Mouse (Mus musculus) megakaryocyte, embryonic 14.5 days (primary cell): Measurements from ENCODE around the gene Apoc2. TPM values are rescaled to one million over a fixed set of nuclear protein-coding genes. Genes with fewer than 3 reads are reported as not detected.
A peak's percentile ranks its signal among the peaks of the same experiment; 100 is the strongest.
"Not testable (repeated sequence)": the region's sequence is repeated elsewhere in the genome, so short reads cannot be mapped to it uniquely, and the experiment has no call there.

Experiments used
- H3K27me3 ChIP-seq: replicated peaks from 2 replicates; pipeline ENCODE3; 2012; ENCODE audit warnings: inconsistent platforms
- H3K36me3 ChIP-seq: replicated peaks from 2 replicates; pipeline ENCODE3; 2012; ENCODE audit warnings: low read length, inconsistent platforms, mixed read lengths
- H3K4me1 ChIP-seq: 2 replicates; pipeline ENCODE4 v1.6.1; 2012; ENCODE audit warnings: inconsistent platforms
- H3K4me3 ChIP-seq: replicated peaks from 2 replicates; pipeline ENCODE3; 2012; ENCODE audit warnings: moderate library complexity, mild to moderate bottlenecking, inconsistent platforms
- H3K9me3 ChIP-seq: 2 replicates; pipeline ENCODE4 v1.6.1; 2012; ENCODE audit warnings: inconsistent platforms
- FLI1 ChIP-seq: IDR thresholded peaks from 2 replicates; pipeline ENCODE4 v1.6.1; 2012; ENCODE audit warnings: low read length, inconsistent platforms, mixed read lengths
- GATA1 ChIP-seq: IDR thresholded peaks from 3 replicates; pipeline ENCODE4 v1.6.1; 2012; ENCODE audit warnings: mixed read lengths, low read length, inconsistent platforms, borderline replicate concordance
- polyA plus RNA-seq: library from polyadenylated mRNA; stranded (reverse); fragments of >175 nt; gene quantifications from 2 replicates; pipeline ENCODE4 v1.2.3, GENCODE M21; 2012; ENCODE audit warnings: low replicate concordance; ENCODE audit not compliant: insufficient read depth

Apoc2 gene
- polyA plus RNA-seq, 1 experiment: 114 TPM

DNA sequence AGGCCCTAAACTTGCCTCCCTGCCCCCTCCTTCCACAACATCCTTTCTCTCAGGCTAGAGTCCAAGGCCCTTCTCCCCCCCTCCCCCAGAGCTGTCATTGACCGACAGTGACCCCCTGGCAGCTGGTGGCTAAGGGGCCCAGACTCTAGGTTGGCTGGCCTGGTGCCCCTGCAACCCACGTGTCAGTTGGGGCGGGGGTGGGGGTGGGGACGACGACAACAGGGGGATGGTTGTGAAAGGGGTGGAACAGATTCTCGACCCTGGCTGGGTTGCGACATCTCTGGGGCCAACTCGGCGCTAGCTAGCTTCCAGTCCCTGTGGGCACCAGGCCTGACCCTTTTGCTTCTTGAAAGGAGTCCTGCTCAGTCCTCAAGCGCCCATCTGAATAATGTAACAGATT, 15.7 kb upstream of the Apoc2 start:
- peaks cover 23% of the 10 kb centered on the region for H3K36me3 ChIP-seq
- no peak overlapping the region for H3K4me3 ChIP-seq
- TF ChIP-seq FLI1 (no peak), GATA1 (no peak)
- H3K9me3 ChIP-seq: peaks cover 25% of the 10 kb centered on the region
- peaks cover 85% of the 10 kb centered on the region for H3K27me3 ChIP-seq
- H3K4me1 ChIP-seq: peaks cover 40% of the 10 kb centered on the region

DNA sequence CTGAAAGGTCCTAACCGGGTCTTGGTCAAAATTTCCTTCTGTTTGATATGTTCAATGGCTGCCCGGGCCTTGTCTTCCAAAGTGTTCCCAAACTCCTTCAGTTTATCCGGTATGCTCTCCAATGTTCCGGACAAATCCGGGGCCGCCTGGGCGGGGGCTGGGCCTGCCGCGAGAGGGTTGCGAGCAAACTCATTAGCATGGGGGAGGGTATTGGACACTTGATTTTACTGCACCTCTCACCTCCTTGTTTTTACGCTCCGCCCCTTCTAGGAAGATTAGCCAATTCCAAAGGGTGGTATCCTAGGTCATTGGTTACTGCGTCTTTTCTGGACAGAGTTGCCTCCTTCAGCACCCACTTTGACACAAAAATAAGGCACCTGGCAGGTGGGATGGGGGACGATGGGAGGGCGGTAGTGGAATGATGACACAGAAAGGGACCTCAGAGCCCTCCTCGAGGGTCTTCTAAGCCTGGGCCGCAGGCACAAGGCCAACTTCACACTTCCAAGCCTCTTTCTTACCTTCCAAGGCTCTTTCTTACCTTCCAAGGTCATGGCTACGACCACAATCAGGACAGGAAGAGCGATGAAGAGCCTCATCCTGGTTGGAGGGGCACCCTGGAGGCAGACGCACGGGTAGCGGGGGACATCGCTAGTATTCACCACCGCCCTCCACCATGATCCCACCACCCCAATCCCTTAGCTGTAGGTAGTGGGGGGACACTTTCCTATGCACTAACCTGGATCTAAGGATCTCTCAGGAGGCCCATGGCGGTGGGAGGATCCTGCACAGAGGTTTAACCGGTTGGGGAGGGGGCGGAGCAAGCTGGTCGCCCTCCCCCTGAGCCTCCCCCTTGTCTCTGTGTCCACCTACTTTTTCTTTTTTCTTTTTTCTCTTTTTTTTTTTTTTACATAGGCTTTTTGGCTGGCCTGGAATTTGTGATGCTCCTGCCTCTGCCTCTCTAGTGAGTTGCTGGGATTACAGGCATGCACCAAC, 14.4 kb upstream of the Apoc2 start, which contains the start of gene Apoc1:
Gene Apoc1, minus strand, starts transcription at position 788 of the 993 bp plus-strand sequence.
- Histone ChIP-seq H3K36me3 (peaks cover 15% of the 10 kb centered on the region), H3K4me3 (peak within 1 kb of the TSS; percentile 69), H3K27me3 (peaks cover 75% of the 10 kb centered on the region), H3K9me3 (peaks cover 18% of the 10 kb centered on the region), H3K4me1 (peaks cover 42% of the 10 kb centered on the region)
- TF ChIP-seq FLI1: no peak
- no peak for TF ChIP-seq GATA1

DNA sequence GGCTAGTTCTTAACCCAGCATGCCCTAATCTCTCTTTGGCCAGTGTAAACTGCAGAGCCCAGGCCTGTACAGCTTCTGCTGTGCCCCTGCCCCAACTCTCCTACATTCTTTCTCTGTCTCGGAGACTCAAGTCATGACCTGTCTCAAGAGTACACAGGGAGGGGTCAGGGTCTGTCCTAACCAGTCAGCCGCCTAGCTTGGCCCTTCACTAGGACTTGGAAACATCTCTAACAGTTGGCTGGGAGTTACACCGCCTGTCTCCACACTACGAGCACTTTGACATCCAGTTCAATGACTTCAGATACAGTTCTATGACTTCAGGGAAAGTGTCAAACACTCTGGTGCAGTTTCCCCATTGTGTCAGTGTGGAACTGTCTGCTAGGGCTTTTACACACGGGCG, 13.7 kb upstream of the Apoc2 start:
- H3K27me3 ChIP-seq: peaks cover 68% of the 10 kb centered on the region
- peak overlapping the region; percentile 62 for H3K4me3 ChIP-seq
- H3K36me3 ChIP-seq: peaks cover 7% of the 10 kb centered on the region
- peaks cover 10% of the 10 kb centered on the region for H3K9me3 ChIP-seq
- no peak for TF ChIP-seq FLI1
- TF ChIP-seq GATA1: no peak
- peaks cover 44% of the 10 kb centered on the region for H3K4me1 ChIP-seq

DNA sequence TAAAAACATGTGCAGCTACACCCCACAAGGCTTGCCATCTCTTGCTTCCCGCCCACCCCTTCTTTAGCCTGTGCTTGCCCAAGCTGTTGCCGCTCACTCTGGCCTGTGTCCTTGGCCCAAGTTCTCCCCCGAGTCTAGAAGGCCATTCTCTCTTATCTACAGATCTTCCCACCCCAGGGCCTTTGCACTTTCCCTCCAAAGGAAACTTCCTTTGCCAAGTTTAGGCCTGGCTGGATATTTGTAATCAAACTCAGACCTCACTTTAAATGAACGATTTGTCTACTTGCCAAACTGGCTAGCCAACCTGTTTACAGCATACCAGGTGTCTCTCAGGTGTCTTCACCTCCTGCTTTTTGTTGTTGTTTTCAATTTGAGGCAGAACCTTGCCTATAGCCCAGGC, 13.1 kb upstream of the Apoc2 start:
- TF ChIP-seq FLI1 (no peak), GATA1 (no peak)
- Histone ChIP-seq H3K4me3 (no peak overlapping the region), H3K4me1 (peaks cover 44% of the 10 kb centered on the region), H3K36me3 (peaks cover 1% of the 10 kb centered on the region), H3K27me3 (peaks cover 66% of the 10 kb centered on the region), H3K9me3 (peaks cover 4% of the 10 kb centered on the region; the same call in 1 of the 2 replicates)

DNA sequence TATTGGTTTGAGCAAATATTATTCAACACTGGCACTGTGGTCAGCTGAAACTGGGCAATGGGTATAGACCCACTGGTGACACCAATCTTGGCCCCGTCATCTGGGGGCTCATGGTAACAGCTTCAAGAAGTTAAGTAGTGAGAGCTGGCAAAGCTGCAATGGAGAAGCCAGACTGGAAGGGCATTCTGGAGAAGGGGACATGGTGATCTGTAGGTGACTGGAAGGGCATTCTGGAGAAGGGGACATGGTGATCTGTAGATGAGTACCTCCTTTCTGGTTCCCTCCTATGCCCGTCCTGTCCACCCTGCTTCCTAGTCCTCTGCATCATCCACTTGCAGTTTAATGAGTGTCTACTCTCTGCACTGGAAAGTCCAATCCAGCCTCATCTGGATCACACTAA, 10.9 kb upstream of the Apoc2 start:
- H3K27me3 ChIP-seq: peaks cover 65% of the 10 kb centered on the region
- H3K9me3 ChIP-seq: peaks cover 4% of the 10 kb centered on the region; the same call in 1 of the 2 replicates
- peak overlapping the region; percentile 17 for H3K4me3 ChIP-seq
- H3K4me1 ChIP-seq: peaks cover 31% of the 10 kb centered on the region
- no peak for TF ChIP-seq GATA1
- TF ChIP-seq FLI1: no peak
- no peaks in the 10 kb centered on the region for H3K36me3 ChIP-seq

DNA sequence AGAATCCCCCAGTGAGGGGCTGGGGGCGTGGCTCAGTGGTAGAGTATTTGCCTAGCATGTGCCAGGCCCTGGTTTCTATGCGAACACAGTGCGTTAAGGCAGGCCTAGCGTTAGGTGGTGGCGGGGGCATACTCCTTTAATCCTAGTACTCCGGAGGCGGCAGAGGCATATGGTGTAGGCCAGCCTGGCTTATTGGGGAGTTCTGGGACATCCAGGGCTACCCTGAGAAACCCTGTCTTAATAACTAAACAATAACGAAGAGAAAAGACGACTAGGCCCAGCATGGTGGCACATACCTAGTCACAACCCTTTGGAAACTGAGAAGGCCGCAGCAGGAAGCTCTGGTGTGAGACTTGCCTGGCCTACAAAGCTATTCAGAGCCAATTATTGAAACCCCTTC, 10.4 kb upstream of the Apoc2 start:
- H3K36me3 ChIP-seq: no peaks in the 10 kb centered on the region
- peaks cover 4% of the 10 kb centered on the region; the same call in 1 of the 2 replicates for H3K9me3 ChIP-seq
- peaks cover 62% of the 10 kb centered on the region for H3K27me3 ChIP-seq
- no peak for TF ChIP-seq FLI1
- H3K4me1 ChIP-seq: peaks cover 30% of the 10 kb centered on the region
- H3K4me3 ChIP-seq: no peak overlapping the region

DNA sequence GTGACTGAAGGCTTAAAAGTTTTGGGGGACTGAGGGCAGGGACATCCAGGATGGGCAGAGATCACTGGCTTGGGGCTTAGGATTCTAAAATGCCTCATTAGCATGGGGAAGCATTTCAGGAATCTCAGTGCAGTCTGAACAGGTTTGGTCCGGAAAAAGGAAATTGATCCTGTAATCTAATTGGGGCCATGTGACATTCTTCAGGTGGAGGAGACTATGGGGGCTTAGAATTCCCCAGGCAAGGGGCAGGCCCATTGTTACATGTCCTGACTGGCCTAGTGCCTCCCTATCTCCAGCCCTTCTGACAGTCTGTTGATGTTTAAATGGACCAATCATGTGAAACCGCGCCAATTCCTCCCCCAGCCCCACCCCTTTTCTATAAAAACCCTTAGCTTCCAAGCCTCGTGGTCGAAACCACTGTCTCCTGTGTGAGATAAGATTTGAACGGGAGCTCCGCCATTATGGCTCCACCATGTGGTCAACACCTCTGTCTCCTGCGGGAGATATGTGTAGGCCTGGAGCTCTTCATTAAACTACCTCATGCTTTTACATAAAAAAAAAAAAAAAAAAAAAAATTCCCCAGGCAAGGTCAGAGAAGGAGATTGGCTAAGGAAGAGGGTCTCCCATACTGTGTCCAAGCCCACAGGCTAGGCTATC, 9.3 kb upstream of the Apoc2 start:
- H3K4me3 ChIP-seq, H3K9me3 ChIP-seq, H3K36me3 ChIP-seq: not testable (repeated sequence)
- Histone ChIP-seq H3K27me3 (peaks cover 56% of the 10 kb centered on the region), H3K4me1 (peaks cover 28% of the 10 kb centered on the region)

DNA sequence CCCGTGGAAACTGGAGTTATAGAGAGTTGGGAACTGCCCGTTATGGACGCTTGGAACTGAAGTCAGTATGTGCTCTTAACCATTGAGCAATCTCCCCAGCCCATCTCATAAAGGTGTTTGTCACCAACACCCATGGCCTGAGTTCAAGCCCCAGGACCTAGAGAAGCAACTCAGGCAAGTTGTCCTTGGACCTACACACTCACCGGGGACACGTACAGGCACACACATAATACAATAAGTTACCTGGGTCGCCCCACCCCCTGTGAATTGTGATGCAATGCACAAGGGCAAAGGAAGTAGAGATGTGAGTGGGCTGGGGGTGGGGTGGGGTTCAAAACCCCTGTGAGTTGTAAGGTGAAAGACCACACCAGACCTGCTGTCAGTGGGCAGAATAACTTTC, 8.8 kb upstream of the Apoc2 start:
- TF ChIP-seq FLI1 (no peak), GATA1 (no peak)
- peaks cover 4% of the 10 kb centered on the region; the same call in 1 of the 2 replicates for H3K9me3 ChIP-seq
- H3K4me3 ChIP-seq: no peak overlapping the region
- peaks cover 28% of the 10 kb centered on the region for H3K4me1 ChIP-seq
- peaks cover 54% of the 10 kb centered on the region for H3K27me3 ChIP-seq
- no peaks in the 10 kb centered on the region for H3K36me3 ChIP-seq

DNA sequence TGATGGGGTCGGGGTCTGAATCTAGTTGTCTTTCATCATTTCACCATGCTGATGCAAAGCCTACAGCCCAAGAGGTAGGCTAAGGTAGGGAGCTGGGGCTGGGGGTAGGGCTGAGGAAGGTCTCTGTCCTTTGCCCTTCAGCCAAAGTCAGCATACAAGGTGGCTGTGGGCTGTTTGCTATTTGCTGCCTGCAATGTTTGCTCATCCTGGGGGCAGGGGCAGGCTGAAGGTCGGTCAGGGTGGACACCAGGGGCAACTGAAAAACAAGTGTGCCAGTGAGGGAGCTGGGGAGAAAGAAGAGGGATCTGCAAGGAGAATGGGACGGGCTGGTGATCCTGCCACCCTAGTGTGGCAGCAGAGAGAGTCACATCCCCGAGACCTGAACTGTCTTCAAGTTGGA, 7.6 kb upstream of the Apoc2 start:
- Histone ChIP-seq H3K9me3 (no peaks in the 10 kb centered on the region), H3K4me3 (no peak overlapping the region), H3K27me3 (peaks cover 53% of the 10 kb centered on the region), H3K36me3 (no peaks in the 10 kb centered on the region), H3K4me1 (peaks cover 34% of the 10 kb centered on the region)
- no peak for TF ChIP-seq GATA1
- TF ChIP-seq FLI1: no peak

DNA sequence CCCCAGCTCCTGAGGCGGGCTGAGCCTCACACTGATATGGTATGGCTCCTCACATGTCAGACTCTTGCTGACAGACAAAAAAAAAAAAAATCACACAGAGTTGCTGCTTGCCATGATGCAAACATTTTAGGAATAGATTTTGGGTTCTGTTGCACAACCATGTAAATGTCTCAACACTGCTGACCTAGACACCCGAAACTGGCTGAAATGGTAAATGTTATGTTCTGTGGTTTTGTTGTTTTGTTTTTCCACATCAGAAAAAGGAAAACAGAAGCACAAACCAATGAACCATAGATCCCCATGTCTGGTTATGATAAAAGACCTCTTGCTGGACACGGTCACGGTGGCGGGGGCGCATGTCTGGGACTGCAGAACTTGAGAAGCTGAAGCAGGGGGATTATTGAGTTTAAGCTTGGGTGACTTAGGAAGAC, 6.0 kb upstream of the Apoc2 start:
- Histone ChIP-seq H3K4me3 (no peak overlapping the region), H3K4me1 (peaks cover 32% of the 10 kb centered on the region), H3K27me3 (peaks cover 44% of the 10 kb centered on the region), H3K9me3 (no peaks in the 10 kb centered on the region), H3K36me3 (no peaks in the 10 kb centered on the region)
- TF ChIP-seq GATA1 (no peak), FLI1 (no peak)
